In genomic region chr1:190562865-190563457, GRCm38 (mm10) we compare ENCODE assay signal across 12 mouse cellular contexts.
DNase-seq lines count a peak whose midpoint lies in the region; ATAC-seq lines count a peak whose summit lies in the region.
"Had no signal": no experiment of that assay in that cellular context is flagged by ENCODE, and none has a peak within 500 bp of the region (broad histone marks: within the 10 kb centered on the region; RNA-seq: fewer than 3 reads in every experiment).

No protein-coding gene starts in this region.

- H3K27me3 ChIP-seq in hindbrain, embryonic 16.5 days (replicated peaks; ENCODE audit: control insufficient read depth, insufficient read depth, low read length), result no peaks in the 10 kb centered on the region
- H3K27me3 ChIP-seq in hindbrain, embryonic 10.5 days (ENCODE audit: insufficient read depth, poor library complexity, severe bottlenecking), result 0 out of 2 replicates have a peak, but pooled peaks cover 3% of the 10 kb centered on the region
- 0 out of 2 replicates have a peak, but pooled peaks cover 7% of the 10 kb centered on the region for H3K27me3 ChIP-seq in midbrain, embryonic 13.5 days
- H3K27me3 ChIP-seq in forebrain, embryonic 10.5 days (ENCODE audit: poor library complexity, severe bottlenecking), result no peaks in the 10 kb centered on the region

- H3K36me3 ChIP-seq in hindbrain, embryonic 16.5 days (ENCODE audit: control insufficient read depth, insufficient read depth, low read length), result no peaks in the 10 kb centered on the region
- no peaks in the 10 kb centered on the region for H3K36me3 ChIP-seq in hindbrain, embryonic 10.5 days
- H3K36me3 ChIP-seq in midbrain, embryonic 13.5 days, result no peaks in the 10 kb centered on the region
- H3K36me3 ChIP-seq in forebrain, embryonic 10.5 days (replicated peaks), result no peaks in the 10 kb centered on the region

- H3K4me3 ChIP-seq in hindbrain, embryonic 16.5 days (ENCODE audit: low read length), result no peak overlapping the region
- H3K4me3 ChIP-seq in hindbrain, embryonic 10.5 days, result no peak overlapping the region
- H3K4me3 ChIP-seq in midbrain, embryonic 13.5 days (replicated peaks), result no peak overlapping the region
- no peak overlapping the region for H3K4me3 ChIP-seq in forebrain, embryonic 10.5 days

- no peak overlapping the region for H3K4me2 ChIP-seq in hindbrain, embryonic 16.5 days (ENCODE audit: low read length)
- H3K4me2 ChIP-seq in midbrain, embryonic 13.5 days (replicated peaks), result no peak overlapping the region
- H3K4me2 ChIP-seq: heart, embryonic 11.5 days had no signal

- no peaks in the 10 kb centered on the region for H3K9me3 ChIP-seq in hindbrain, embryonic 16.5 days (ENCODE audit: control insufficient read depth, low read length)
- no peaks in the 10 kb centered on the region for H3K9me3 ChIP-seq in hindbrain, embryonic 10.5 days
- no peaks in the 10 kb centered on the region for H3K9me3 ChIP-seq in midbrain, embryonic 13.5 days
- H3K9me3 ChIP-seq in forebrain, embryonic 10.5 days, result no peaks in the 10 kb centered on the region

- H3K4me1 ChIP-seq in hindbrain, embryonic 16.5 days (ENCODE audit: control insufficient read depth, insufficient read depth, low read depth, low read length), result 0 out of 2 replicates have a peak, but pooled peaks cover 3% of the 10 kb centered on the region
- H3K4me1 ChIP-seq in hindbrain, embryonic 10.5 days (replicated peaks), result peaks cover 17% of the 10 kb centered on the region; the same call in 1 of the 2 replicates
- H3K4me1 ChIP-seq in midbrain, embryonic 13.5 days (replicated peaks), result peaks cover 7% of the 10 kb centered on the region
- peaks cover 23% of the 10 kb centered on the region for H3K4me1 ChIP-seq in forebrain, embryonic 10.5 days

- H3K27ac ChIP-seq in hindbrain, embryonic 16.5 days (ENCODE audit: low read depth, low read length), result no peak overlapping the region
- no peak overlapping the region for H3K27ac ChIP-seq in hindbrain, embryonic 10.5 days
- H3K27ac ChIP-seq in midbrain, embryonic 13.5 days, result no peak overlapping the region
- H3K27ac ChIP-seq in forebrain, embryonic 10.5 days, result no peak overlapping the region

- H3K9ac ChIP-seq in hindbrain, embryonic 16.5 days (ENCODE audit: low read depth, low read length), result no peak overlapping the region
- no peak overlapping the region for H3K9ac ChIP-seq in midbrain, embryonic 13.5 days (replicated peaks)

- ATAC-seq in hindbrain, embryonic 16.5 days, result peak; percentile 62
- peak; percentile 65 for ATAC-seq in midbrain, embryonic 13.5 days
- ATAC-seq: CD4-positive, CD25-positive, alpha-beta regulatory T cell, adult 4 months had no signal

- 55% methylated on average over 13 of the region's 13 CpGs for WGBS in hindbrain, embryonic 16.5 days
- WGBS in hindbrain, embryonic 10.5 days, result 57% methylated on average over 13 of the region's 13 CpGs
- 24% methylated on average over 13 of the region's 13 CpGs for WGBS in midbrain, embryonic 13.5 days
- 53% methylated on average over 13 of the region's 13 CpGs for whole genome bisulfite sequencing in forebrain, embryonic 10.5 days

- DNase-seq in hindbrain, embryonic 10.5 days (ENCODE audit: low spot score), result no peak
- DNase-seq in lung, postnatal 10 days, result peak; percentile 19
- no peak for DNase-seq in lung, postnatal 36 days
- peak; percentile 45 for DNase-seq in yolk sac, embryonic 10.5 days (ENCODE audit: low spot score)
- no peak for DNase-seq in testis, postnatal 10 days (ENCODE audit: low spot score)
- no peak for DNase-seq in forebrain, embryonic 10.5 days (ENCODE audit: extremely low spot score, low spot score)
- DNase-seq: cerebellum, adult 9-11 months; lung, postnatal 4 days had no signal

Comparison
In these comparisons a context has a peak if more than half of its experiments do, and no peak if none do; other contexts are left out.
1. DNase-seq: peak in lung, postnatal 10 days (single experiment) and yolk sac, embryonic 10.5 days (single experiment); none in hindbrain, embryonic 10.5 days (single experiment), lung, postnatal 36 days (single experiment), testis, postnatal 10 days (single experiment) and forebrain, embryonic 10.5 days (single experiment).